In the genomic region with DNA sequence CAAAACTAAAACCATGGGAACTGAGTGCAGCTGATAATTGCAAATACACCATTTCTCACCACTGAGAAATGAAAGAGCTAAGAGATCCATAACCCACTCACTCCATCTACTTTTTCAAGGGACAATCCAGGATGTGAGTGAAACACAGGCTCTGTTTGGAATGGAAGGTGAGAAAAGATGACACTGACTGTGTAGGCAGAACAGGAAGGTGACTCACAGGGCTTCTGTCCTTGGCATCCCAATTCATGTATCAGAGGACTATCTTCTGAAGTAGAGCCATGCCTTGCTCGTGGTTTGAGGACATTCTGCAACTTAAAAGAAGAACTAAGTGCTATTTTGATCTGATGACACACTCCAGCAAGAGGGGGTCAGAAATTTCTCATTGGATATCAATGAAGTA, we compare ENCODE assay signal across 14 mouse cellular contexts.
A peak's percentile ranks its signal among the peaks of the same experiment; 100 is the strongest.
DNase-seq lines count a peak whose midpoint lies in the region.
"Had no signal": no experiment of that assay in that cellular context is flagged by ENCODE, and none has a peak within 500 bp of the region (broad histone marks: within the 10 kb centered on the region; RNA-seq: fewer than 3 reads in every experiment).

No protein-coding gene starts in this region.

- peak; percentile 4 for DNase-seq in adrenal gland, postnatal 10 days
- DNase-seq in adrenal gland, adult 18-20 months (ENCODE audit: low spot score in 2 of 2), result no peak
- peak; percentile 20 to 71 for DNase-seq in frontal cortex, adult 2 months (ENCODE audit: extremely low spot score in 1 of 2, low spot score in 1 of 2)
- DNase-seq in frontal cortex, postnatal 25 days (ENCODE audit: low spot score in 2 of 2), result no peak
- DNase-seq in right cerebral cortex, postnatal 36 days (ENCODE audit: low spot score in 2 of 2), result peak; percentile 6 to 29
- DNase-seq in right cerebral cortex, postnatal 14 days, result no peak
- DNase-seq in spleen, adult 12 weeks (ENCODE audit: low spot score), result no peak
- DNase-seq: cerebellum, adult 11-12 months; cerebellum, adult 9-10 months; cerebellum, postnatal 36 days; gastrocnemius, postnatal 10 days; heart, adult 18-20 months; heart, postnatal 10 days; heart, postnatal 4 days had no signal

Comparison
In these comparisons a context has a peak if more than half of its experiments do, and no peak if none do; other contexts are left out.
1. DNase-seq: peak in adrenal gland, postnatal 10 days (single experiment), frontal cortex, adult 2 months (2 of 2) and right cerebral cortex, postnatal 36 days (2 of 2); none in adrenal gland, adult 18-20 months (0 of 2), frontal cortex, postnatal 25 days (0 of 2), right cerebral cortex, postnatal 14 days (single experiment) and spleen, adult 12 weeks (single experiment).